In genomic region chr4:111589467-111590170, GRCm38 (mm10) we compare ENCODE assay signal across 28 mouse cellular contexts.
A peak's percentile ranks its signal among the peaks of the same experiment; 100 is the strongest.
DNase-seq lines count a peak whose midpoint lies in the region; ATAC-seq lines count a peak whose summit lies in the region.
"Had no signal": no experiment of that assay in that cellular context is flagged by ENCODE, and none has a peak within 500 bp of the region (broad histone marks: within the 10 kb centered on the region; RNA-seq: fewer than 3 reads in every experiment).

No protein-coding gene starts in this region.

- no peak overlapping the region for H3K9ac ChIP-seq in limb, embryonic 13.5 days
- H3K9ac ChIP-seq in kidney, embryonic 16.5 days (replicated peaks; ENCODE audit: low read length) = no peak overlapping the region
- H3K9ac ChIP-seq: embryonic facial prominence, embryonic 13.5 days; forebrain, embryonic 12.5 days; forebrain, embryonic 15.5 days; heart, embryonic 13.5 days; hindbrain, embryonic 13.5 days; intestine, embryonic 15.5 days had no signal

- no peak overlapping the region for H3K27ac ChIP-seq in limb, embryonic 10.5 days
- H3K27ac ChIP-seq in limb, embryonic 13.5 days = no peak overlapping the region
- H3K27ac ChIP-seq in kidney, embryonic 16.5 days (ENCODE audit: low read length) = no peak overlapping the region
- H3K27ac ChIP-seq: embryonic facial prominence, embryonic 13.5 days; forebrain, embryonic 12.5 days; forebrain, embryonic 15.5 days; heart, adult 2 months; heart, embryonic 10.5 days; heart, embryonic 13.5 days; hindbrain, embryonic 10.5 days; hindbrain, embryonic 13.5 days; intestine, embryonic 15.5 days had no signal

- H3K4me3 ChIP-seq in limb, embryonic 10.5 days = no peak overlapping the region
- H3K4me3 ChIP-seq in limb, embryonic 13.5 days = no peak overlapping the region
- no peak overlapping the region for H3K4me3 ChIP-seq in kidney, embryonic 16.5 days (ENCODE audit: low read length)
- H3K4me3 ChIP-seq: embryonic facial prominence, embryonic 13.5 days; erythroblast, embryonic 14.5 days; forebrain, embryonic 12.5 days; forebrain, embryonic 15.5 days; heart, adult 2 months; heart, embryonic 10.5 days; heart, embryonic 13.5 days; hindbrain, embryonic 10.5 days; hindbrain, embryonic 13.5 days; intestine, embryonic 15.5 days had no signal

- H3K9me3 ChIP-seq in limb, embryonic 10.5 days (replicated peaks) = no peaks in the 10 kb centered on the region
- no peaks in the 10 kb centered on the region for H3K9me3 ChIP-seq in limb, embryonic 13.5 days
- no peaks in the 10 kb centered on the region for H3K9me3 ChIP-seq in kidney, embryonic 16.5 days (ENCODE audit: low read length)
- H3K9me3 ChIP-seq: embryonic facial prominence, embryonic 13.5 days; forebrain, embryonic 12.5 days; forebrain, embryonic 15.5 days; heart, embryonic 10.5 days; heart, embryonic 13.5 days; hindbrain, embryonic 10.5 days; hindbrain, embryonic 13.5 days; intestine, embryonic 15.5 days had no signal

- no peak overlapping the region for H3K4me2 ChIP-seq in limb, embryonic 13.5 days (replicated peaks)
- H3K4me2 ChIP-seq in kidney, embryonic 16.5 days (replicated peaks; ENCODE audit: low read depth, low read length) = no peak overlapping the region
- H3K4me2 ChIP-seq: embryonic facial prominence, embryonic 13.5 days; forebrain, embryonic 12.5 days; forebrain, embryonic 15.5 days; heart, embryonic 13.5 days; hindbrain, embryonic 13.5 days; intestine, embryonic 15.5 days had no signal

- H3K4me1 ChIP-seq in limb, embryonic 10.5 days = no peaks in the 10 kb centered on the region
- peaks cover 5% of the 10 kb centered on the region; the same call in 1 of the 2 replicates for H3K4me1 ChIP-seq in limb, embryonic 13.5 days
- H3K4me1 ChIP-seq in kidney, embryonic 16.5 days (ENCODE audit: insufficient read depth, low read length) = no peaks in the 10 kb centered on the region
- H3K4me1 ChIP-seq: embryonic facial prominence, embryonic 13.5 days; forebrain, embryonic 12.5 days; forebrain, embryonic 15.5 days; heart, embryonic 10.5 days; heart, embryonic 13.5 days; hindbrain, embryonic 10.5 days; hindbrain, embryonic 13.5 days; intestine, embryonic 15.5 days had no signal

- no peaks in the 10 kb centered on the region for H3K36me3 ChIP-seq in limb, embryonic 10.5 days
- no peaks in the 10 kb centered on the region for H3K36me3 ChIP-seq in limb, embryonic 13.5 days
- no peaks in the 10 kb centered on the region for H3K36me3 ChIP-seq in kidney, embryonic 16.5 days (ENCODE audit: insufficient read depth, low read length)
- H3K36me3 ChIP-seq: embryonic facial prominence, embryonic 13.5 days; forebrain, embryonic 12.5 days; forebrain, embryonic 15.5 days; G1E; heart, embryonic 10.5 days; heart, embryonic 13.5 days; hindbrain, embryonic 10.5 days; hindbrain, embryonic 13.5 days; intestine, embryonic 15.5 days had no signal

- no peaks in the 10 kb centered on the region for H3K27me3 ChIP-seq in limb, embryonic 10.5 days (ENCODE audit: low read depth, poor library complexity, severe bottlenecking)
- no peaks in the 10 kb centered on the region for H3K27me3 ChIP-seq in limb, embryonic 13.5 days
- H3K27me3 ChIP-seq in kidney, embryonic 16.5 days (ENCODE audit: insufficient read depth, low read length) = no peaks in the 10 kb centered on the region
- H3K27me3 ChIP-seq: CH12.LX; embryonic facial prominence, embryonic 13.5 days; forebrain, embryonic 12.5 days; forebrain, embryonic 15.5 days; heart, embryonic 13.5 days; hindbrain, embryonic 13.5 days; intestine, embryonic 15.5 days; Patski had no signal

- peak; percentile 61; the same call in 1 of the 2 replicates for ATAC-seq in limb, embryonic 13.5 days (ENCODE audit: low FRiP score, low read depth)
- no peak for ATAC-seq in kidney, embryonic 16.5 days (ENCODE audit: low FRiP score, low TSS enrichment)
- ATAC-seq: forebrain, embryonic 15.5 days; hindbrain, embryonic 16.5 days; intestine, embryonic 15.5 days; Patski had no signal

- peak; percentile 56 for DNase-seq in heart, adult 11 months
- DNase-seq in heart, postnatal 4 days = no peak
- DNase-seq in limb, embryonic 10.5 days (ENCODE audit: low spot score) = peak; percentile 48
- no peak for DNase-seq in gastrocnemius, postnatal 25 days
- DNase-seq in heart, postnatal 10 days = no peak
- DNase-seq: adrenal gland, postnatal 14 days; B cell, adult 2 months; cerebellum, adult 11 months; cerebellum, adult 2 months; cerebellum, adult 9-11 months; cerebellum, postnatal 25 days; gastrocnemius, postnatal 10 days; heart, adult 2 months had no signal

- WGBS in limb, embryonic 10.5 days = 82% methylated on average over 4 of the region's 4 CpGs
- WGBS in limb, embryonic 13.5 days = 51% methylated on average over 4 of the region's 4 CpGs
- 94% methylated on average over 4 of the region's 4 CpGs for WGBS in kidney, embryonic 16.5 days

- intact Hi-C loops in heart, postnatal 10 days (cut with DNase I) = no loop called here

Comparison
In these comparisons a context has a peak if more than half of its experiments do, and no peak if none do; other contexts are left out.
1. DNase-seq: peak in heart, adult 11 months (single experiment) and limb, embryonic 10.5 days (single experiment); none in heart, postnatal 4 days (single experiment), gastrocnemius, postnatal 25 days (single experiment) and heart, postnatal 10 days (0 of 2).